Mouse (Mus musculus): ENCODE measurements at regions not wholly inside any gene's neighbourhood (a gene's known extent, or its start where the extent isn't known, plus 50 kb on each side); places are given as distances from the start of the nearest gene placed in this dataset.

DNA sequence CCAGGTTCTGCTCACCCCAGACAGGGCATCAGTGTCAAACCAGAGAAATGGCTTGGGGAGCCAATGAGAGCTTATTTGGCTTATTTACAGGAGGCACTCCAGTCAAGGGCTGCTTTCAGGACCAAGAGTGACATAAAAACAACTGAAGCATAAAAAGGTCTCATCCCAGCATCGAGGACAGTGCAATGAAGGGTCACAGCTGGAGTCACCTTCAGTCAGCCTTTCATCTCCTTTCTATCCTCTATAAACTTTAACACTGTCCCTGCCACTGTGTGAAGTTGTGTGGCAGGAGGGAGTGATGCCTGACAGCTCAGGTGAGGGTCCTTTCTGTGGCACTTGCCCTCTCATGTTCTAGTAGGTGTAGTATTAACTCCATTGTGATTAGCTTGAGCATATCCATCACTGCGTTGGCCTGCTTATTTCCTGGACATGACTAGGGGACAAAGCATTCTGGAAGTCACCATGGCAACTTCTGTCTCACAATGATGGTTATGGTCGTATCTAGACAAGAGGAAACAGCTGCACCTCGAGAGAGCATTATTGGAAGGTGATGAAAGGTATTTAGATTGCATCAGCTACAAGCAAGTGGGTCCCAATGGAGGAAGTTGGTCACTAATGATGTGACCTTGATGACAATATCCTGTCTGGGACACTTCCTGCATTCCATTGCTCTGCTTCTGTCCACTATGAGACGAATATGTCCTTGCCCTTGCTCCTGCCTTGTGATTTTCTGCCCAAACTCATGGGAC lies 87.8 kb upstream of the Enpp6 start:
- no peak for DNase-seq

DNA sequence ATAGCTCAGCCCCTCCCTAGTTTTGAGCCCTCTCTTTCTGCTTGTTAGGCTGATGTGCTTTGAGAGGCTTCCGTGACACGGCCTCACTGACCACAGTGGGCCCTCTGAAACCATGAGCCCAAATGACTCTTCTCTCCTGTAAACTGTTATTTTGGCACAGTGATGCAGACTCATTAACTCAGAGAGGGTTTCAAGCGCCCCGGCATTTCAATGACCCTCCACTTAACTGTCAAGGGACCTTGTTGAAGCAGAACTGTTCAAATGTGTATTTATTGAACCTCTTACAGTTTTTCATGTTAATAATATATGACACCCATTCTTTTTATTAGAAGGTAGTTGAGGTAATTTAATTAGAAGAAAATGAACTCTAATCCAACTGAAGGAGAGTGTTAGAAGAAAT lies 85.9 kb upstream of the Enpp6 start:
- no peak for DNase-seq

DNA sequence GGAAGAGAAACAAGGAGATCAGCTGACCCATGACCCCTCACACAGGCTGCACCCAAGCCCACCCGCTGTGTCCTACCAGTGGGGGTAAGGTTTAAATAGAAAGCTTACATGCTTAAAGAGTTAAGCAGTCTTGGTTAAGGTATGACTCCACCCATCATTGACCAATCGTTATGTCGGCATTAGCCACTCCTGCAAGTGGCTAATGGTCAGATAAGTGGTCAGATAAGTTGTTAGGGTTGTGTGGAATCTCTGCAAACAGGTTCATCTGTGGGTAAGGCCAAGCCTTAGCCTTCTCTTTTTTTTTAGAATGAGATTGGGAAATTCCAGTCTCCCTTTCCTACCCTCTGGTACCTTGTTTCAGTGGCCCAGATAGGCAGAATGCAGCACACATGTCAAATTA lies 82.0 kb upstream of the Enpp6 start:
- no peak for DNase-seq

GRCm38 (mm10) chr8:46907390-46907789 lies 79.3 kb upstream of the Enpp6 start:
- DNase-seq = no peak

DNA sequence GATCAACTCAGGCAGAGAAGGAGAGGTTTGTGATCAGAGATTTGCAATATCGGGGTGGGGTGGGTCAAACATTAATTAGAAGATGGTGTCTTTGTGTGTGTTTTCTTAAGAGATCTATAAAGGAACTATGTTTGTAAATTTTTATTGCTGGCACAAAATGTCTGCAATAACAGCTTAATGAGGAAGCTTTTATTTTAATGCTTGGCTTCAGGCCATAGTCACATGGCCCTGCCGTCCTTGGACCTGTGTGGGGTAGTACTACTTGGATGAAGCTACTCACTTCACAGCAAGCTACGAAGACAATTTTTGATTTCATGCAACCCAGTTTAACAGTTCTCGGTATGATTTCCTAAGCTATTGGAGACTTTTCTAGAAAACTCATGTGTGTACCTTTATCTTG lies 78.5 kb upstream of the Enpp6 start:
- no peak for DNase-seq

DNA sequence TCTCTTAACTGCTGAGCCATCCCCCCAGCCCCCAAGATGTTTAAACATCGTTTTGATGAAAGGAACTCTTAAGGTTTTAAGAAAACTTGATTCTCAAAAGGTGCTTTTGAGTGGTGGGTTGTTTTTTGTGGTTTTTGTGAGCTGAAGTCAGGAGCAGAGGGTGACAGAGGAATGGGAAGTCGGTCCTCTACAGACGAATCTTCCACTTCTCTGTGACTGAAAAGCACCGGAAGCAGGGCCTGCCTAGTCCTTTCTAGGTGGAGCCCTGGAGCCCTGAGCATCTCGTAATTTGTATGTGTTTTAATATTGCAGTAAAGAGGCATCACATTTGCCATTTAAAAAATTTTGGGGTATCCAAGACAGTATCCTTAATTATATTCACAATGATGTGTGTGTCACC lies 72.7 kb upstream of the Enpp6 start:
- no peak for DNase-seq

- DNase-seq = no peak
Observed at GRCm38 (mm10) chr8:46920071-46920470, 66.6 kb upstream of the Enpp6 start.

- DNase-seq = no peak
Observed at GRCm38 (mm10) chr8:46921075-46921474, 65.6 kb upstream of the Enpp6 start.

DNA sequence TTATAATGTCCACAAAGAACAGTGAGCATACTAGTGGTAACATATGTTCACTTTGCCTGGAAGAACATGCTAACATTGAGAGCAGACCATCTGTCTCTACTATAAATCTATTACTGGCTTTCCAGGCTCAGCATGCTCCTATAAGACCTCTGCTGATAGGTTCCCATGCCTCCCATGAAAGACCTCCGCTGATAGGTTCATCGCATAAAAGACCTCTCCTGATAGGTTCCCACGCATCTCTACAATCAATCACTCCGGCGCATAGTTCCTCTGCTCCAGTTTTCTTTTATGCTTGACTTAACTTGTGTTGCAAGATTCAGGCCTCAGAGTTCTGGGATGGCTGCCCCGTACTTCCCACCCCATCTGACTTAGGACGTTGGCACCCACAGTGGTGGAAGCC lies 65.1 kb upstream of the Enpp6 start:
- DNase-seq = no peak

- DNase-seq = no peak
Observed at GRCm38 (mm10) chr8:46924787-46925548, 61.7 kb upstream of the Enpp6 start.

DNA sequence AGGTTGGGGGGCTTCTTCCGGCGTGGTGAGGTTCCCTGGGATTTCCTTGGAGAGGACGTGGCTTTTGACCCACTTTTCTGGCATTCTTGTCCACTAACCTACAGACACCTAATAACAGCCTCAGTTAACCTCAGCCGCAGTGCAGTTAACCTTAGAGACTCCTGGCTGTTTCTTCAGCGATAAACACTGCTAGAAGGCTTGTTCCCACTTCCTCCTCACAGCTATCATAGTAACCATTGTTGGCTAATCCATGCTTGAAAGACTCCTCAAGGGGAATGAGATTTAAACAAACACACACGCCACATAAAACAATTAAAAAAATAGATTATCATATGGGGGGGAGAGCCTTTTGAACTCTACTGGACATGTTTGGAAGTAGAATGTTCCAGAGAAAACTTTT lies 58.0 kb upstream of the Enpp6 start:
- no peak for DNase-seq

- no peak for DNase-seq
Observed at GRCm38 (mm10) chr8:46929678-46930077, 57.0 kb upstream of the Enpp6 start.

DNA sequence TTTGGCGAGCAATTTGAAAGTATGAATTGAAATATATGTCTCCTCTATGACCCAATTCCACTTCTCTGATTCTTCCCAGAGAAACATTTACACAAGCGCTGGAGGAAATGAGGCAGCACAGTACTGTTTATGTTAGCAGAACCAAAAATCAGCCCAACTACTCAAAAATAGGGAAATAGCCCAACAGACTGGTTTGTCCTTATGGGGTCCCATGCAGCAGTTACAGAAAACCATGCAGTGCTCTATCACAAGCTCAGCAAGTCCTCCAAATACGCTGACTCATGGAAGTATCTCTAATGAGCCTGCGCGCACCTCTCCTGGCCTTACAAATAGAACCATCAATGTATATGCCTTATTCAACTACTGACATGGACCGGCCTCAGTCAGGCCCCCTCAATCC lies 55.4 kb upstream of the Enpp6 start:
- DNase-seq = no peak

- DNase-seq = no peak
Observed at GRCm38 (mm10) chr8:46933256-46933655, 53.4 kb upstream of the Enpp6 start.

- DNase-seq = peak; percentile 62
Observed at GRCm38 (mm10) chr8:46934254-46934653, 52.4 kb upstream of the Enpp6 start.

GRCm38 (mm10) chr8:46934898-46935297 lies 51.8 kb upstream of the Enpp6 start:
- DNase-seq = peak; percentile 31

DNA sequence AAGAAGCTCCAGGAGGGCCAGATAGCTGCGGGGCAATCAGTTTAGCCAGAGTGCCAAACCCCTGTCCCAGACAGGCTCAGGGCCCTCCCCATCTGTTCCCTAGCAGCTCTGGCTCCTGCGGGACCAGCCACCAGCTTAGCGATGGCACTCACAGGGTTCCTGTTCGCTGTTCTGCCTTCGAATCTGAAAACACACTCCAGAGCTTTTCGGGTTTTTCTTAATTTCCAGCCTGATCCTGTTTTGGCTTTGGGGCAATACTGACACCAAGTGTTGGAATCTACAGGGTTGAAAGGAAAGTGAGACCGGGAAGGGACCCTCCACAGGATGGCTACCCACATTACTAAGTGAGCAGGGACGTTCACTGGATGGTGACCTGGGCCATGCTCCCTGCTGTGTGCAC lies 50.6 kb upstream of the Enpp6 start:
- DNase-seq = no peak

All from right cerebral cortex, postnatal 25 days (tissue).